Mouse (Mus musculus): ENCODE results near the gene Il20rb. TPM values are rescaled to one million over a fixed set of nuclear protein-coding genes. Genes with fewer than 3 reads are reported as not detected.
A peak's percentile ranks its signal among the peaks of the same experiment; 100 is the strongest.

Gene Il20rb
- polyA plus RNA-seq, 1 experiment from 2014 or later = 0.76 TPM

DNA sequence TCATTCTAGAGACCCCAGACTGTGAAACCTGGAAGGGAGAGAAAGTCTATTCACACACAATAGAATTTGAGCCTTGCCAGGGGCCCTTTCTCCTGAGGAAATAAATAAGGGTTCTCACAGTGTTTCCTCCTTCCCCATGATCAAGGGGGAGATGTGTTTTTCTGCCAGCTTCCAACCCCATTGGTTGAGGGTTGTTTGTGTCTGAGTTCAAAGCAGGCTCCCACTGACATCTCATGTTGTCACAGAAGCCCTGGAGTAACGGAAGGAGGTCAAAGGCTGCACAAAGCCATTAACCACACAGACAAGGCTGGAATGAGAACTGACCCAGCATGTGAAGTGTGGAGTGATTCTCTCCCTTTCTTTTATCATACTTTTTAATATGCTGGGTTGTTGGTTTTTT is 69.8 kb downstream of the Il20rb start:
- no peak overlapping the region for H3K4me2 ChIP-seq (replicated peaks)
- 11% methylated on average over 1 of the region's 1 CpGs for WGBS
- H3K9me3 ChIP-seq = no peaks in the 10 kb centered on the region
- H3K27ac ChIP-seq = no peak overlapping the region
- no peaks in the 10 kb centered on the region for H3K36me3 ChIP-seq
- no peak for ATAC-seq (ENCODE audit: low FRiP score, low read depth)
- H3K9ac ChIP-seq = no peak overlapping the region
- peaks cover 15% of the 10 kb centered on the region; the same call in 1 of the 2 replicates for H3K4me1 ChIP-seq
- H3K4me3 ChIP-seq = no peak overlapping the region
- H3K27me3 ChIP-seq (replicated peaks) = no peaks in the 10 kb centered on the region

DNA sequence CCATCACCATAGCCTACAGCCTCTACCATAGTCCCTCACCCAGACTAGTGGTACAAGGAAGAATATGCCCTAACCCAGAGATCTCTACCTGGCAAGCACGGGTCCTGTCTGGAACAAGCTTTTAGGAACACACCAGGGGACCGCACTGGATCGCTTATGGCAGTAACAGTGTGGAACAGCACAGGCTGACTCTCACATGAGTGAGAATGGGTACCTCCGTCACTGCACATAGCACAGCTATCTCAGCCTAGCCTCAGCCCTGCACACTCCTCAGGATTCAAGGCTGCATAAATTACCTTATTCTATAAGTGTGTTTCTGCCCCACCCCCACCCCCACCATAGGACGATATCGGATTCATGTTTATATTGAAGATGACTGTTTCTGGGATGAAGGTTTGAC is 70.3 kb downstream of the Il20rb start:
- Histone ChIP-seq H3K27ac (no peak overlapping the region), H3K4me2 (replicated peaks) (no peak overlapping the region), H3K9me3 (no peaks in the 10 kb centered on the region), H3K27me3 (replicated peaks) (no peaks in the 10 kb centered on the region), H3K4me1 (peaks cover 15% of the 10 kb centered on the region; the same call in 1 of the 2 replicates), H3K9ac (no peak overlapping the region), H3K4me3 (no peak overlapping the region), H3K36me3 (no peaks in the 10 kb centered on the region)
- no peak for ATAC-seq (ENCODE audit: low FRiP score, low read depth)
- 74% methylated on average over 6 of the region's 6 CpGs for WGBS

DNA sequence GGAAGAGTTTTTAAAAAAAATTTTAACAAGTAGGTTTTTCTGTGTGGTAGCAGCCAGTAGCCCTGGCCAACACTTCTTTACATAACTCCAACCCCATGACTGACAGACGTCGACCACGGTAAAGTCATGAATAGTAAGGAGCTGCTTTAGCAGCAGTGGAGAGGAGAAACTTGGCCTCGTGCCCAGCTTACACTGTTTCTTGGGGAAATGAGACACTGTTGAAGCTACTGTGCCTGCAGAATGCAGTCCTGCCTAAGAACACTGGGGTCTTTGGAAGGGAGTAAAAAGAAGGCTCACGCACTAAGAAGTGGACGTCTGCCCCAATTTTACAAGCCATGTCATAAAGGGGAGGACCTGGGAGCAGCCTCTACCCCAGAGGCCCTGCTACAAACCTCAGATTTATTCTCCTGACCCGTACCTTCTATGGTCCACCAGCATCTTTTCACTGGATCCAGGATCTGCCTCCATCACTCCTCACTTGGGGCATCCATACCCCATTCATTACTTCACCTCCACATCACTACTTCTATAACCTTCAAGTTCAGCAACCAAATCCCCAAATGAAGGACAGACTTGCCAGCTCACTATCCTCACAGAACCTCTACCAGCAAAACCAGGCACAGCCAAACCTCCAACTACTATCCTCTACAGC is 71.1 kb downstream of the Il20rb start:
- Histone ChIP-seq H3K27me3 (replicated peaks) (no peaks in the 10 kb centered on the region), H3K27ac (no peak overlapping the region), H3K4me1 (peaks cover 15% of the 10 kb centered on the region; the same call in 1 of the 2 replicates), H3K4me3 (no peak overlapping the region), H3K4me2 (replicated peaks) (no peak overlapping the region), H3K36me3 (no peaks in the 10 kb centered on the region), H3K9me3 (no peaks in the 10 kb centered on the region), H3K9ac (no peak overlapping the region)
- ATAC-seq (ENCODE audit: low FRiP score, low read depth) = peak; percentile 29; the same call in 1 of the 2 replicates
- 36% methylated on average over 7 of the region's 7 CpGs for WGBS

Other genes starting within 250 kb of the Il20rb start
- gene Nck1, start 59.3 kb upstream of the Il20rb start, polyA plus RNA-seq (2016; fragmentation: Nextera tagmentation; extraction: Ambion mirVana) = 68.8 and 69.1 TPM in 2 replicates
- 8.3 and 10.4 TPM in 2 replicates for gene Slc35g2, start 84.3 kb upstream of the Il20rb start, polyA plus RNA-seq (2016; fragmentation: Nextera tagmentation; extraction: Ambion mirVana)
- gene Stag1, start 111.0 kb upstream of the Il20rb start, polyA plus RNA-seq (2016; fragmentation: Nextera tagmentation; extraction: Ambion mirVana) = 42.7 and 53.7 TPM in 2 replicates